Mouse (Mus musculus) limb, embryonic 14.5 days (tissue): ENCODE results near the gene Ilf2. TPM values are rescaled to one million over a fixed set of nuclear protein-coding genes. Genes with fewer than 3 reads are reported as not detected.

ENCODE experiments used
- ATAC-seq: fragments of 200-750 bp; cut with Nextera tagmentation; 2 replicates; pipeline ENCODE4 v1.8.0; 2017; ENCODE audit warnings: low read depth, moderate number of reproducible peaks, moderate TSS enrichment; ENCODE audit not compliant: low FRiP score
- DNase-seq: peaks from one replicate; pipeline ENCODE4 v3.0.0-alpha.2; 2015; ENCODE audit warnings: low spot score
- H3K27ac ChIP-seq: fragments of 300-500 bp; sonication (generic); replicated peaks from 2 replicates; pipeline ENCODE4 v1.5.1; 2014; ENCODE audit warnings: low read depth, mild to moderate bottlenecking, low read length, moderate library complexity, mixed read lengths
- H3K27me3 ChIP-seq: fragments of 300-500 bp; sonication (generic); 2 replicates; pipeline ENCODE4 v1.6.1; 2014; ENCODE audit warnings: low read length, mixed read lengths; ENCODE audit not compliant: control insufficient read depth, insufficient read depth
- H3K36me3 ChIP-seq: fragments of 300-500 bp; sonication (generic); 2 replicates; pipeline ENCODE4 v1.6.1; 2014; ENCODE audit warnings: mild to moderate bottlenecking, low read length, moderate library complexity, mixed read lengths; ENCODE audit not compliant: control insufficient read depth, insufficient read depth
- H3K4me1 ChIP-seq: fragments of 300-500 bp; sonication (generic); 2 replicates; pipeline ENCODE4 v1.6.1; 2014; ENCODE audit warnings: antibody characterized with exemption, low read length, mixed read lengths; ENCODE audit not compliant: control insufficient read depth, insufficient read depth
- H3K4me2 ChIP-seq: fragments of 300-500 bp; sonication (generic); replicated peaks from 2 replicates; pipeline ENCODE4 v1.6.1; 2014; ENCODE audit warnings: low read depth, mild to moderate bottlenecking, low read length, moderate library complexity; ENCODE audit not compliant: severe bottlenecking
- H3K4me3 ChIP-seq: fragments of 300-500 bp; sonication (generic); replicated peaks from 2 replicates; pipeline ENCODE4 v1.5.1; 2014; ENCODE audit warnings: low read length
- H3K9ac ChIP-seq: fragments of 300-500 bp; sonication (generic); 2 replicates; pipeline ENCODE4 v1.6.1; 2014; ENCODE audit warnings: mild to moderate bottlenecking, low read depth, low read length, moderate library complexity; ENCODE audit not compliant: severe bottlenecking
- H3K9me3 ChIP-seq: fragments of 300-500 bp; sonication (generic); 2 replicates; pipeline ENCODE4 v1.6.1; 2016; ENCODE audit warnings: low read length; ENCODE audit not compliant: control insufficient read depth
- POLR2A ChIP-seq: fragments of 200-500 bp; IDR thresholded peaks from 2 replicates; pipeline ENCODE4 v1.8.0; 2012; ENCODE audit warnings: inconsistent platforms, mild to moderate bottlenecking, moderate library complexity, borderline replicate concordance; ENCODE audit not compliant: insufficient read depth, insufficient read length; ENCODE audit errors: extremely low read depth
- WGBS: fragments of 180-500 bp; shearing (Covaris S2); extraction: QIAGEN DNeasy Blood & Tissue Kit; methylation state at CpG from one replicate; pipeline ENCODE4 v1.1.7; 2014; 5-methylcytosine and 5-hydroxymethylcytosine counted together
- polyA plus RNA-seq, 2 experiments: library from polyadenylated mRNA; depleted of rRNA in 1 of 2; stranded (reverse) in 1 of 2; unstranded in 1 of 2; fragments of >200 nt; fragmentation: Nextera tagmentation in 1 of 2; extraction: Ambion mirVana in 1 of 2; gene quantifications; 2 replicates each; pipeline versions ENCODE4 v1.2.1 to v1.2.3; 2012 to 2014

The Ilf2 gene
- polyA plus RNA-seq, 2 experiments = 137 to 169 TPM

GRCm38 (mm10) chr3:90461935-90462334 is 14.0 kb upstream of the Ilf2 start:
- 0 out of 2 replicates have a peak, but pooled peaks cover 2% of the 10 kb centered on the region for H3K4me1 ChIP-seq
- no peak overlapping the region for H3K27ac ChIP-seq
- no peak overlapping the region for H3K4me3 ChIP-seq
- H3K4me2 ChIP-seq = no peak overlapping the region
- no peak overlapping the region for H3K9ac ChIP-seq
- no peak for TF ChIP-seq POLR2A
- no peak for ATAC-seq
- H3K9me3 ChIP-seq = no peaks in the 10 kb centered on the region
- H3K36me3 ChIP-seq = no peaks in the 10 kb centered on the region
- DNase-seq = no peak
- 86% methylated on average over 3 of the region's 3 CpGs for WGBS
- H3K27me3 ChIP-seq = peaks cover 41% of the 10 kb centered on the region

GRCm38 (mm10) chr3:90462579-90462978 is 13.3 kb upstream of the Ilf2 start:
- Histone ChIP-seq H3K36me3 (no peaks in the 10 kb centered on the region), H3K4me2 (no peak overlapping the region), H3K27ac (no peak overlapping the region), H3K4me1 (0 out of 2 replicates have a peak, but pooled peaks cover 2% of the 10 kb centered on the region), H3K9ac (no peak overlapping the region), H3K9me3 (no peaks in the 10 kb centered on the region), H3K27me3 (peaks cover 41% of the 10 kb centered on the region), H3K4me3 (no peak overlapping the region)
- no peak for TF ChIP-seq POLR2A
- ATAC-seq = no peak
- WGBS = 41% methylated on average over 7 of the region's 7 CpGs
- DNase-seq = no peak

- no peaks in the 10 kb centered on the region for H3K36me3 ChIP-seq
- H3K9ac ChIP-seq = peak overlapping the region; percentile 17; the same call in 1 of the 2 replicates
- H3K27ac ChIP-seq = no peak overlapping the region
- peaks cover 41% of the 10 kb centered on the region for H3K27me3 ChIP-seq
- H3K9me3 ChIP-seq = no peaks in the 10 kb centered on the region
- H3K4me3 ChIP-seq = peak overlapping the region; percentile 40
- ATAC-seq = no peak
- DNase-seq = no peak
- H3K4me1 ChIP-seq = 0 out of 2 replicates have a peak, but pooled peaks cover 2% of the 10 kb centered on the region
- WGBS = 11% methylated on average over 37 of the region's 37 CpGs
- no peak for TF ChIP-seq POLR2A
- H3K4me2 ChIP-seq = peak overlapping the region; percentile 79
These were observed 11.3 kb upstream of the Ilf2 start for GRCm38 (mm10) chr3:90464552-90465080.

- Histone ChIP-seq H3K36me3 (no peaks in the 10 kb centered on the region), H3K27ac (no peak overlapping the region), H3K4me3 (peak overlapping the region; percentile 40), H3K9me3 (no peaks in the 10 kb centered on the region), H3K4me2 (peak overlapping the region; percentile 79), H3K9ac (peak overlapping the region; percentile 17), H3K4me1 (0 out of 2 replicates have a peak, but pooled peaks cover 2% of the 10 kb centered on the region), H3K27me3 (peaks cover 41% of the 10 kb centered on the region)
- no peak for TF ChIP-seq POLR2A
- DNase-seq (no peak), ATAC-seq (peak; percentile 28; the same call in 1 of the 2 replicates)
- 1% methylated on average over 70 of the region's 75 CpGs for WGBS
These were observed 10.7 kb upstream of the Ilf2 start for GRCm38 (mm10) chr3:90465081-90465685.

GRCm38 (mm10) chr3:90465686-90466310 is 10.1 kb upstream of the Ilf2 start, which contains the start of gene Npr1:
Gene Npr1 (minus strand): TSS chr3:90465866.
- WGBS = 0% methylated on average over 28 of the region's 49 CpGs
- DNase-seq (peak; percentile 18), ATAC-seq (peak; percentile 25; the same call in 1 of the 2 replicates)
- Histone ChIP-seq H3K4me1 (0 out of 2 replicates have a peak, but pooled peaks cover 2% of the 10 kb centered on the region), H3K9me3 (no peaks in the 10 kb centered on the region), H3K36me3 (no peaks in the 10 kb centered on the region), H3K4me2 (peak within 1 kb of the TSS; percentile 79), H3K9ac (peak within 1 kb of the TSS; percentile 17), H3K4me3 (peak within 1 kb of the TSS; percentile 40), H3K27me3 (peaks cover 41% of the 10 kb centered on the region), H3K27ac (no peak within 1 kb of the TSS)
- no peak for TF ChIP-seq POLR2A
